Mouse (Mus musculus): Measurements from ENCODE around the gene Gm42906.
A peak's percentile ranks its signal among the peaks of the same experiment; 100 is the strongest.

The Gm42906 gene

GRCm38 (mm10) chr5:151393821-151394662, 33.9 kb downstream of the Gm42906 start:
- no peak for DNase-seq (ENCODE audit: low spot score)

- no peak for DNase-seq (ENCODE audit: low spot score)
These were observed 38.1 kb downstream of the Gm42906 start for GRCm38 (mm10) chr5:151389827-151390226.

GRCm38 (mm10) chr5:151379896-151380295, 48.1 kb downstream of the Gm42906 start:
- DNase-seq (ENCODE audit: low spot score), result no peak

GRCm38 (mm10) chr5:151379210-151379609, 48.8 kb downstream of the Gm42906 start:
- DNase-seq (ENCODE audit: low spot score), result no peak

GRCm38 (mm10) chr5:151376931-151377330, 51.0 kb downstream of the Gm42906 start:
- DNase-seq (ENCODE audit: low spot score), result no peak

- no peak for DNase-seq (ENCODE audit: low spot score)
These were observed 53.1 kb downstream of the Gm42906 start for GRCm38 (mm10) chr5:151374825-151375224.

- no peak for DNase-seq (ENCODE audit: low spot score)
These were observed 56.8 kb downstream of the Gm42906 start for GRCm38 (mm10) chr5:151371130-151371529.

- no peak for DNase-seq (ENCODE audit: low spot score)
These were observed 58.6 kb downstream of the Gm42906 start for GRCm38 (mm10) chr5:151369306-151369721.

- DNase-seq (ENCODE audit: low spot score), result peak; percentile 100
These were observed 59.4 kb downstream of the Gm42906 start for GRCm38 (mm10) chr5:151368395-151369190.

GRCm38 (mm10) chr5:151367881-151368394, 60.0 kb downstream of the Gm42906 start:
- peak; percentile 58 for DNase-seq (ENCODE audit: low spot score)

- DNase-seq (ENCODE audit: low spot score), result no peak
These were observed 60.6 kb downstream of the Gm42906 start for GRCm38 (mm10) chr5:151367317-151367716.

GRCm38 (mm10) chr5:151363343-151364000, 64.5 kb downstream of the Gm42906 start:
- DNase-seq (ENCODE audit: low spot score), result no peak

GRCm38 (mm10) chr5:151349616-151350015, 78.3 kb downstream of the Gm42906 start:
- no peak for DNase-seq (ENCODE audit: low spot score)

GRCm38 (mm10) chr5:151348418-151348817, 79.5 kb downstream of the Gm42906 start:
- DNase-seq (ENCODE audit: low spot score), result no peak

GRCm38 (mm10) chr5:151346626-151347025, 81.3 kb downstream of the Gm42906 start:
- no peak for DNase-seq (ENCODE audit: low spot score)

- no peak for DNase-seq (ENCODE audit: low spot score)
These were observed 83.2 kb downstream of the Gm42906 start for GRCm38 (mm10) chr5:151344737-151345136.

GRCm38 (mm10) chr5:151333686-151334085, 94.3 kb downstream of the Gm42906 start:
- no peak for DNase-seq (ENCODE audit: low spot score)

- no peak for DNase-seq (ENCODE audit: low spot score)
These were observed 94.8 kb downstream of the Gm42906 start for GRCm38 (mm10) chr5:151333191-151333594.

GRCm38 (mm10) chr5:151315804-151316597, 112.0 kb downstream of the Gm42906 start:
- peak; percentile 20 for DNase-seq (ENCODE audit: low spot score)

GRCm38 (mm10) chr5:151300286-151300685, 127.7 kb downstream of the Gm42906 start:
- DNase-seq (ENCODE audit: low spot score), result no peak

- no peak for DNase-seq (ENCODE audit: low spot score)
These were observed 128.4 kb downstream of the Gm42906 start for GRCm38 (mm10) chr5:151299576-151299975.

Data from layer of hippocampus, adult 11-12 months (tissue).